Comparison of ENCODE assay signal across 14 mouse cellular contexts in the genomic region with DNA sequence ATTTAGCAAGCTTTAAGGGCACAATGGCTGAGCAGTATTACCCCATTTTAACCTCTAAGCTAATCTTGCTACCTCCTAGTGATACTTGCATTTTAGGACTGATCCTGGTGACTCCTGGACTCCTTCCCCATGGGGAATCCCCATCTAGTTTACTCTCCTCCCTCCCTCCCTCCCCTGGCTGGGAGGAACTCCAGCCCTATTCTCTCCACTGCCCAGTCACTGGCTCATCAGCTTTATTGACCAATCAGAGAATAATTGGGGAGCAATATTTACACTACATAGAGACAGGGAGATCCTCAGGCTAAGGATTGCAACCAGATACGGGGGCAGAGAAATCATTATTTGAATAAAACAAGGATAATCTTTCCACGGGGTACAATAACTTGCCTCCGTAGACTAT.
"Had no signal": no experiment of that assay in that cellular context is flagged by ENCODE, and none has a peak within 500 bp of the region (broad histone marks: within the 10 kb centered on the region; RNA-seq: fewer than 3 reads in every experiment).

No protein-coding gene starts in this region.

- H3K4me2 ChIP-seq: kidney, embryonic 15.5 days; limb, embryonic 13.5 days; midbrain, embryonic 11.5 days had no signal

- H3K27ac ChIP-seq: kidney, embryonic 15.5 days; limb, embryonic 10.5 days; limb, embryonic 13.5 days had no signal

- H3K4me3 ChIP-seq: kidney, embryonic 15.5 days; limb, embryonic 10.5 days; limb, embryonic 13.5 days had no signal

- H3K9ac ChIP-seq: kidney, embryonic 15.5 days; limb, embryonic 13.5 days had no signal

- H3K4me1 ChIP-seq: kidney, embryonic 15.5 days; limb, embryonic 10.5 days had no signal

- DNase-seq: kidney, adult 11 months; kidney, adult 8-10 months; kidney, postnatal 10 days; kidney, postnatal 36 days; lung, adult 2 months; lung, postnatal 14 days; lung, postnatal 4 days; midbrain, embryonic 14.5 days; thymus, adult 2 months; thymus, postnatal 14 days had no signal

- H3K36me3 ChIP-seq: kidney, embryonic 15.5 days; limb, embryonic 10.5 days; limb, embryonic 13.5 days had no signal

- H3K9me3 ChIP-seq: kidney, embryonic 15.5 days; limb, embryonic 10.5 days; limb, embryonic 13.5 days had no signal

- H3K27me3 ChIP-seq: kidney, embryonic 15.5 days; limb, embryonic 13.5 days had no signal
